Mouse (Mus musculus): ENCODE data around the gene Wfdc11.
A peak's percentile ranks its signal among the peaks of the same experiment; 100 is the strongest.
"Not testable (repeated sequence)": the region's sequence is repeated elsewhere in the genome, so short reads cannot be mapped to it uniquely, and the experiment has no call there.

Wfdc11 gene

DNA sequence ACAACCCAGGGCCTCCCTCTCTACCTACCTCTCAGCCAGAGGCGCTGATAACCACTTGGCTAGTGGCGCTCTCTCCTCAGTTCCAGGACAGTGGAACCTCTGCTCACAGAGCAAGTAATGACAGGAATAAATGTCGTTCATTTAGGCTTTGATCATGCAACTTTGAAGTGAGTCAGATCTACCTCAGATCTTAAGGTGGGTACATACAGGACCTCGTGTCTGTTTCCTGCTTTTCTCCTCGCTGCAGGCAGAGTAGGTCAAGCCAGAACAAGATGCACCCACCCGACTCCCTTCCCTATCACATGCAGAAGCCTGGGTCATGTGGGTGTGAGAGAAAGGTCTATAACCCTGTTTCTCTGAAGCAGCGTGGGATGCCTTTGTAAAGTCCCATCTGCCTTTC lies at the start of gene Wfdc11:
Wfdc11 (minus strand) TSS at position 101 of the 400 bp plus-strand sequence.
- no peak for DNase-seq (ENCODE audit: low read depth, low spot score)
- Histone ChIP-seq H3K36me3 (ENCODE audit: control insufficient read depth, insufficient read depth, low read length, poor library complexity, severe bottlenecking) (no peaks in the 10 kb centered on the region), H3K27me3 (ENCODE audit: control insufficient read depth, insufficient read depth, low read length, poor library complexity, severe bottlenecking) (no peaks in the 10 kb centered on the region)

DNA sequence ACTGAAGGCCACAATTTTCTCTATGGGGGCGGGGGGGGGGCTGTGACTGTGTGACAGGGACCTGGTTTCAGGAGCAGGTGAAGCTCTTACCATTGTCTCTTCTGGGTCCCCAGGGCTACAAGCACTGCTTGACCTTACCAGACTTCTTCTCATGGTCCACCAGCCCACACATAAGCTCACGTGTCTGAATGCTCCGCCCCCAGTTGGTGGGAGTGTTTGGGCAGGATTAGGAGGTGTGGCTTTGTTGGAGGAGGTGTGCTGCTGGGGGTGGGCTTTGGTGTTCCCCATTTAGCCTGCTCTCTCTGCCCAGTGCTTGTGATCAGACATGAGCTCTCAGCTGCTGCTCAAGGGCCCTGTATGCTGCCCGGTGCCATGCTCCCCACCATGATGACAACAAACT lies 49.4 kb upstream of the Wfdc11 start:
- no peak for DNase-seq (ENCODE audit: low read depth, low spot score)
- Histone ChIP-seq H3K36me3 (ENCODE audit: control insufficient read depth, insufficient read depth, low read length, poor library complexity, severe bottlenecking) (no peaks in the 10 kb centered on the region), H3K27me3 (ENCODE audit: control insufficient read depth, insufficient read depth, low read length, poor library complexity, severe bottlenecking) (no peaks in the 10 kb centered on the region)

DNA sequence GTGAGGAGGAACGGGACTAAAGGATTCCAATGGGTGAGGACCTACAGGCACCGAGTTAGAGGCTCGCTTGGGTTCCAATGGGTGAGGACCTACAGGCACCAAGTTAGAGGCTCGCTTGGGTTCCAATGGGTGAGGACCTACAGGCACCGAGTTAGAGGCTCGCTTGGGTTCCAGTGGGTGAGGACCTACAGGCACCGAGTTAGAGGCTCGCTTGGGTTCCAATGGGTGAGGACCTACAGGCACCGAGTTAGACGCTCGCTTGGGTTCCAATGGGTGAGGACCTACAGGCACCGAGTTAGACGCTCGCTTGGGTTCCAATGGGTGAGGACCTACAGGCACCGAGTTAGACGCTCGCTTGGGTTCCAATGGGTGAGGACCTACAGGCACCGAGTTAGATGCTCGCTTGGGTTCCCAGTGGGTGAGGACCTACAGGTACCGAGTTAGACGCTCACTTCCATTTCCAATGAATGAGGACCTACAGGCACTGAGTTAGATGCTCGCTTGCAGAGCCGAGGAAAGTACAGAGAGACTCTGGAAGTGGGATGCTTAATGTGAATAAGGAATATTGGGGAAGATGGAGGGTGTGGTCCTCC lies 42.4 kb upstream of the Wfdc11 start:
- H3K27me3 ChIP-seq (ENCODE audit: control insufficient read depth, insufficient read depth, low read length, poor library complexity, severe bottlenecking); H3K36me3 ChIP-seq (ENCODE audit: control insufficient read depth, insufficient read depth, low read length, poor library complexity, severe bottlenecking); DNase-seq (ENCODE audit: low read depth, low spot score): not testable (repeated sequence)

DNA sequence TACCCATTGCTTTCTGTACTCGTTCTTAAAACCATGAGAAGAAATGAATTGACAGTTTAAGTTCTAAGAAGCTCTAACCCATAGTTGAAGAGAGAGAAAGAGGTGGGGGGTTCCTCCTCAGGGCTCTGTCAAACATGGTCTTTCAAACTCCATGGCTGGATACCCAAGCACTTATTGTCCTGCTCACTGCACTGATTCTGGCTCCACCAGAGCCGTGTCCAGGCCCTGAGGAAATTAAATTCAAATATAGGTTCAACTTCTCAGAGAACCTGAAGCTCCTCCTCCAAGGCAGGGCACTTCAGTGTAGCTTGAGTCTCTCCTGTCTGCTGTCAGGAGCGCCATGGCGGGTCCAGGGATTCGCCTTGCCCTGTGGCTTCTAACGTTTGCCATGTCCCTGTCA lies 41.1 kb upstream of the Wfdc11 start, which contains the start of gene Spint5:
Spint5 (plus strand) TSS at position 301 of the 400 bp plus-strand sequence.
- no peaks in the 10 kb centered on the region for H3K27me3 ChIP-seq (ENCODE audit: control insufficient read depth, insufficient read depth, low read length, poor library complexity, severe bottlenecking)
- no peaks in the 10 kb centered on the region for H3K36me3 ChIP-seq (ENCODE audit: control insufficient read depth, insufficient read depth, low read length, poor library complexity, severe bottlenecking)
- no peak for DNase-seq (ENCODE audit: low read depth, low spot score)

DNA sequence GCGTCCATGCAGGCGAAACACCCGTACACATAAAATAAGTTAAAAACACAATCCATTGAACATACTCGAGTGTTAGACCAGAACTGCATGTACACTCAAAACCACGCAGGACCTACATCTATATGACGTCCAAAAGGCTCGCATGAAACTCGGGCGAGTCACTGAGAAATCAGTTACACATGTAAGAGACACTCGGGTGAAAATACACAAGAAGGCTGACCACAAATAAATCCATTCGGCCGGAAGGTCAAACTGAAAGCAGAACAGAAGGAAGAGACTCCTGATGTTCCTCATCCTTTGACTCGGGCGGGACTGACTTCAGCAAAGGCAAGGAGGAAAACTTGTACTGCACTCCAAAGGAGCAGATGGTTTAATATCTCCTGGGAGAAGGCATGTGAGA lies 32.1 kb upstream of the Wfdc11 start:
- Histone ChIP-seq H3K27me3 (ENCODE audit: control insufficient read depth, insufficient read depth, low read length, poor library complexity, severe bottlenecking) (no peaks in the 10 kb centered on the region), H3K36me3 (ENCODE audit: control insufficient read depth, insufficient read depth, low read length, poor library complexity, severe bottlenecking) (no peaks in the 10 kb centered on the region)
- no peak for DNase-seq (ENCODE audit: low read depth, low spot score)

DNA sequence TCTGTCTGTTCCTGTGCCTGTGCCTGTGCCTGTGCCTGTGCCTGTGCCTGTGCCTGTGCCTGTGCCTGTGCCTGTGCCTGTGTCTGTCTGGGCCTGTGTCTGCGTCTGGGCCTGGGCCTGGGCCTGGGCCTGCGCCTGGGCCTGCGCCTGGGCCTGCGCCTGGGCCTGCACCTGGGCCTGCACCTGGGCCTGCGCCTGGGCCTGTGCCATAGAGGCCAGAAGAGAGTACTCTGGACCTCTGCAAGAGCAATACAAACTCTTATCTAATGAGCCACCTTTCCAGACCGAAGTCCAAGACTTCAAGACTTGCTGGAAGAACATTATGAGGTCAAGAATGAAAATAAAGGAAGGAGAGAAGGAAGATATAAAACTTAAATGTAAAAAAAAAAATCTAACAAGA lies 31.4 kb upstream of the Wfdc11 start:
- H3K27me3 ChIP-seq (ENCODE audit: control insufficient read depth, insufficient read depth, low read length, poor library complexity, severe bottlenecking): no peaks in the 10 kb centered on the region
- H3K36me3 ChIP-seq (ENCODE audit: control insufficient read depth, insufficient read depth, low read length, poor library complexity, severe bottlenecking): no peaks in the 10 kb centered on the region
- no peak for DNase-seq (ENCODE audit: low read depth, low spot score)

DNA sequence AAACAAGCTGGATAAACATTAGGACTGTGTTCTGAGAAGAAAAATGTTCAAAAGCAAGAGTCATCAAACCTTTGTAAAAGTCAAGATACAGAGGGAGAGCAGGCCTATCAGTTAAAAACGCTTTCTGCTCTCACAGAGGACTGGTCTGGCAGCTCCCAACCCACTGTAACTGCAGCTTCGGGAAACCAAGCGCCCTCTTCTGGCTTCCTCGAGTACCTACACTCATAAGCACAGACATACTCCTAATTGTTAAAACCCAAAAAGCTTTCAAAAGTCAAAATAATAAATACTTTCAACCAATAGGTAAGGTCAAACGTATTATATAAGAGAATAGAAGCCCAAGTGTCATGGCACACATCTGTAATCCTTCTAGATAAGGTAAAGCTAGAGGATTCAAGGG lies 30.3 kb upstream of the Wfdc11 start:
- Histone ChIP-seq H3K36me3 (ENCODE audit: control insufficient read depth, insufficient read depth, low read length, poor library complexity, severe bottlenecking) (no peaks in the 10 kb centered on the region), H3K27me3 (ENCODE audit: control insufficient read depth, insufficient read depth, low read length, poor library complexity, severe bottlenecking) (no peaks in the 10 kb centered on the region)
- DNase-seq (ENCODE audit: low read depth, low spot score): no peak

DNA sequence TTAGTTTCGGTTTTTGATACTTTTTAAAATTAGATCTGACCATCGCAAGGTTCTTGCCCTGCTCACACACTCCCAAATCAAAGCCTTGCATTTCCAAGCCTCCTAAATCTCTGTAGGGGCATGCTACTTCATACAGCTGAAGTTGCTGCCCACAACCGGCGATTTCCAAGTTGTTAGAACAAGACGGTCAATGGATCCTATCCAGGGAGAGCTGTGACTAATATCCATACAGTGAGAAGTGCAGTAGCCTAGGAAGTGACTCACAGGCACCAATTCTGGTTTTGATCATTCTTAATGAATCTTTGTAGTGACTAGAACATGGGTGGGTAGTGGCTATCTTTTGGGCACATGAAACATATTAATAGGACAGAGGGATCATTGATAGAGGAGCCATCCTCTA lies 27.9 kb upstream of the Wfdc11 start:
- Histone ChIP-seq H3K36me3 (ENCODE audit: control insufficient read depth, insufficient read depth, low read length, poor library complexity, severe bottlenecking) (no peaks in the 10 kb centered on the region), H3K27me3 (ENCODE audit: control insufficient read depth, insufficient read depth, low read length, poor library complexity, severe bottlenecking) (no peaks in the 10 kb centered on the region)
- DNase-seq (ENCODE audit: low read depth, low spot score): no peak

DNA sequence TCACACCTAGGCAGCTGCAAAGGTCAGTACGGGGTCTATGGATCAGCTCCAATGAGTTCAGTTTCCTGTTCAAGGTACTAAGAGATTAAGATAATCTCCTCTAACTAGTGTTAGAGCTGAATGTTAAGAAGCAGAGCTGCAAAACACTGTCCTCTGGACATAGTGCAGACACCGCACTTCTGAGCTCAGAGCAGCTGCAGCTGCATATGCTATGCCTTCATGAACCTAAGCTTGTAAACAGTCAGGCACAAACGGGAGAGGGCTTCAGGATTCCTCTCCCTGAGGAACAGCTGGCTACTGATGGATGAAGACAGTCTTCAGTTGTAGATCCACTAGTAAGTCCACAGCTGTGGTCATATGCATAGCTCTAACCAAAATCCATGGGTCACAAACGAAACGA lies 27.1 kb upstream of the Wfdc11 start:
- no peaks in the 10 kb centered on the region for H3K36me3 ChIP-seq (ENCODE audit: control insufficient read depth, insufficient read depth, low read length, poor library complexity, severe bottlenecking)
- H3K27me3 ChIP-seq (ENCODE audit: control insufficient read depth, insufficient read depth, low read length, poor library complexity, severe bottlenecking): no peaks in the 10 kb centered on the region
- no peak for DNase-seq (ENCODE audit: low read depth, low spot score)

DNA sequence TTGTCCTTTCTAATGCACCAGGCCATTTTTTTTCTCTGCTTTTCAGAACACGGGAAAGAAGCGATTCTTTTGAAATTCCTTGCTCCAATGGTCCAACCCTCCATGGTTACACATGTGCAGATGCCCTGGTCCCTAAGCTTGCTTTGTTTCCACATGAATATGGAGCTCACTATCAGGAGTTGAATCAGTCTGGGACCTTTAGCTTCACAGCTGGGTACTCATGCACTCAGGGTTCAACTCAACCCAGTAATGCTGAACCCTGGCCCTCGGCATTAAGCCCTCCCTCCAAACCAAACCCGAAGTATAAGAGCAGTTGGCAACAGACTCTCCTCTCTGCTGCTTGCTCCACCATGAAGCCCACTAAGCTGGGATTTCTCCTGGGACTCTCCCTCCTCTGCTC lies 24.3 kb upstream of the Wfdc11 start, which contains the start of gene Spint4:
Spint4 (plus strand) TSS at position 301 of the 400 bp plus-strand sequence.
- Histone ChIP-seq H3K27me3 (ENCODE audit: control insufficient read depth, insufficient read depth, low read length, poor library complexity, severe bottlenecking) (no peaks in the 10 kb centered on the region), H3K36me3 (ENCODE audit: control insufficient read depth, insufficient read depth, low read length, poor library complexity, severe bottlenecking) (no peaks in the 10 kb centered on the region)
- DNase-seq (ENCODE audit: low read depth, low spot score): no peak

DNA sequence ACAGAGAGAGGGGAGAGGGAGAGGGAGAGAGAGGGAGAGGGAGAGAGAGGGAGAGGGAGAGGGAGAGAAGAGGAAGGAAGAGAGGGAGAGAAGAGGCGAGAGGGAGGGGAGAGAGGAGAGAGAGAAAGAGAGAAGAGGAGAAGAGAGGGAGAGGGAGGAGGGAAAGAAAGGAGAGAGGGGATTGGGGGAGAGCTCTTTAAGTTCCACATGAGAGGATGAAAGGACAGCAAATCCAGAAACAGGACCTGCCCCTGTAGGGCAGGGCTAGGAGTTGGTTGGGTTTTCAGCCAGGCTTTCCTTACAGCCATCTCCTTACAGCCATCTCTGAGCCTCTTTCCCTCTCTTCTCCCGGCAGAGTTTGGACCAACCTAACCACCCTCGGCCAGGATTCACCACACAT lies 10.9 kb upstream of the Wfdc11 start, which contains the start of gene Wfdc13:
Wfdc13 (plus strand) TSS at position 301 of the 400 bp plus-strand sequence.
- DNase-seq (ENCODE audit: low read depth, low spot score): no peak
- H3K27me3 ChIP-seq (ENCODE audit: control insufficient read depth, insufficient read depth, low read length, poor library complexity, severe bottlenecking): no peaks in the 10 kb centered on the region

DNA sequence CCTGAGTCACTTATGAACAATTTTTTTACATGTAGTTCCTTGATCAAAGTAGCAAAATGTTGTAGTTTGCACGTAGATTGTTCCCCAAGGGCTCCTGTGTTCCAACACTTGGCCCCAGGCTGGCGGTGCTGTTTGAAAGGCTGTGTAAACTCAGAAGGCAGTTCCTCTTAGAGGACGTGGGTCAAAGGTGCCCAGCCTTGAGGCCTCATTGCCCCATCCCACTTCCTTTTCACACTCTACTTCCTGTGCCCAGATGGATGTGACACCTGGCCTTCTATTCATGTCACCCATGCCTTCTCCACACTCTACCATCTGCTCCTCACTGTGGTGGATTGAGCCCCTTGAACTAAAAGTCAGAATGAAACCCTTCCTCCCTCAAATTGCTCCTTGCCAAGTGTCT lies 6.0 kb upstream of the Wfdc11 start:
- no peaks in the 10 kb centered on the region for H3K36me3 ChIP-seq (ENCODE audit: control insufficient read depth, insufficient read depth, low read length, poor library complexity, severe bottlenecking)

More for the DNA sequence above, 10.9 kb upstream of the Wfdc11 start, which contains the start of gene Wfdc13:
- H3K36me3 ChIP-seq (ENCODE audit: control insufficient read depth, insufficient read depth, low read length, poor library complexity, severe bottlenecking): no peaks in the 10 kb centered on the region

DNA sequence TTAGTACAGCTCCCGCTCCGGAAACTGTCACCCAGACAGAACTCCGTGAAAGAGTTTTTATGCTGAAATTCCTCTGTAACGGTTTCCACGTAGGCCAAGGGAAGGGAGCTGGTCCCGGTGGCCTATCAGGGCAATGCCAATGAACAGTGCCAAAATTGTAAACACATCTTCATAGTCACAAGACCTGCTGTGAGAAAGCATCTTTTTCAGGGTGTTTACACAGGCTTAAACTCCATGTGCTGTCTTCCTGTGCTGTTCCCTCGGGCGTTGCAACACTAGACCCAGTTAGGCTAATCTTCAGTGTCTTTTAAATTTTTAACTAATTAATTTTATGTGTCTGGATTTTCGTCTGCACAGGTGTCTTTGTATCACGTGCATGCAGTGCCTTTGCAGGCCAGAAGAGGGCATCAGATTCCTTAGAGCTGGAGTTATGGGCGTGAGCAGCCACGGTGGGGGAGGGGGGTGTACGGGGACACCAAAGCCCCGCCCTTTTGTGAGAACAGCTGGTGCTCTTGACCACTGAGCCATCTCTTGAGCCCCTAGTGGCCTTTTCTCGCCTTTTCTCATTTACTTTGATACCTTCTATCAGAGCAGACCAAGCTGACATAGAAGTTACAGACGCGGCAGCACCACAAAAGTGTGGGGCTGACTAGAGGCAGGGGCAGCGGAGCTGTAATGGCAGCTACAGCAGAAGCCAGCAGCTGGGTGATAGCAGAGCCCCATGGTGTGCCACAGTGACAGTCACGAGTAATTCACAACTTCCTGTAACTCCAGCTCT lies 5.2 kb upstream of the Wfdc11 start:
- DNase-seq (ENCODE audit: low read depth, low spot score): peak; percentile 80
- H3K27me3 ChIP-seq (ENCODE audit: control insufficient read depth, insufficient read depth, low read length, poor library complexity, severe bottlenecking): no peaks in the 10 kb centered on the region

More for the DNA sequence above, 6.0 kb upstream of the Wfdc11 start:
- DNase-seq (ENCODE audit: low read depth, low spot score): peak; percentile 11
- H3K27me3 ChIP-seq (ENCODE audit: control insufficient read depth, insufficient read depth, low read length, poor library complexity, severe bottlenecking): no peaks in the 10 kb centered on the region

DNA sequence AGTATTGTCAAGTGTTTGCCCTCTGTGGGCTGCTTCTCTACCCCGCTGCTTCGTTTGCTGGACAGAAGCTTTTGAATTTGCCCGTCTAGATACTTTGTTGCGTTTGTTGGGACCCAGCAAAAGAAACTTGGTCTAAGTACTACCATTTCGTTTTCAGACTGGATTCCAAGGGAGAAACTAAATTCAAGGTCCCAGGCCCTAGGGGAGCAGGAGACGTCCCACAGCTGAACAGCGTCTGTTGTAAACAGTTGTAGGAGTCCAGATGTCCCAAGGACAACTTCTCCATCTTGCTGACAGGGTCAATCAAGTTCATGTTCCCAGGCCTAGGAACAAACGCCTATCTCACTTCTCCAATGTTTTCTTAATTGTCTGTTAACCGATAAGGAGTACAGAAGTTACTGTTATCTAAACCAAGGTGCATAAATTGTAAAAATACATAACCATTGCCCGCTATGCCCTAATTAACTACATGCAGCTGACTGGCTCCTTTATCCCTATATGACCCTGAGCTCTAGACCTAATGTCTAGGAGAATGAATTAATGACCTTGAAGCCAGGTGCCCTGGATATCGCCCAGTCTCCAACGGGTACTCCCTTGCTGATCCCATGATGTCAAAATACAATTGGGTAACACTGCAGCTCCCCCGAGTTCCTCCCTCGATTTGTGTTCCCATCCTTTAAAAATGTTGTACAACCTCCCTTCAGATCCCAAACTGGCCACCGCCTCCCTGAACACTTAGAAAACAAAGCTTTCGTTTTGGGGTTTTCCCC lies 3.2 kb upstream of the Wfdc11 start:
- Histone ChIP-seq H3K27me3 (ENCODE audit: control insufficient read depth, insufficient read depth, low read length, poor library complexity, severe bottlenecking) (no peaks in the 10 kb centered on the region), H3K36me3 (ENCODE audit: control insufficient read depth, insufficient read depth, low read length, poor library complexity, severe bottlenecking) (no peaks in the 10 kb centered on the region)

More for the DNA sequence above, 5.2 kb upstream of the Wfdc11 start:
- H3K36me3 ChIP-seq (ENCODE audit: control insufficient read depth, insufficient read depth, low read length, poor library complexity, severe bottlenecking): no peaks in the 10 kb centered on the region

DNA sequence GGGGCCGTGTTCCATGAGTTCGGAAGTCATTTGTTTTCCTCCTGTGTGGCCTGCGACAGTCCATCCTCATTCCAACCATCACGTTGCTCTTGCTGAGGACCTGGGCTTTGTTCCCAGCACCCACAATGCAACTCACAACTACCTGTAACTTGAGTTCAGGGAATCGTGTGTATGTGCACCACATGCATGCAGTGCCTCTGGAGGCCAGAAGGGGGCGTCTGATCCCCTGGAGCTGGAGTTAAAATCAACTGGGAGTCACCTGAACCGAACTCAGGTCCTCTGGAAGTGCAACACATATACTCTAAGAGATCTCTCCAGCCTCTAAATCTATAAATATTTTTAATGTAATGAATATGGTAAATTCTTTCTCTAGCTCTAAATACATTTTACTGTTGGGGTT lies 2.2 kb upstream of the Wfdc11 start:
- DNase-seq (ENCODE audit: low read depth, low spot score): no peak
- H3K36me3 ChIP-seq (ENCODE audit: control insufficient read depth, insufficient read depth, low read length, poor library complexity, severe bottlenecking): no peaks in the 10 kb centered on the region

More for the DNA sequence above, 3.2 kb upstream of the Wfdc11 start:
- DNase-seq (ENCODE audit: low read depth, low spot score): no peak

More for the DNA sequence above, 2.2 kb upstream of the Wfdc11 start:
- no peaks in the 10 kb centered on the region for H3K27me3 ChIP-seq (ENCODE audit: control insufficient read depth, insufficient read depth, low read length, poor library complexity, severe bottlenecking)
